Mouse (Mus musculus) liver, embryonic 14.5 days (tissue): ENCODE measurements around the gene Rasgrp2. TPM values are rescaled to one million over a fixed set of nuclear protein-coding genes. Genes with fewer than 3 reads are reported as not detected.

Experiments used
- ATAC-seq: fragments of 200-750 bp; cut with Nextera tagmentation; 2 replicates; pipeline ENCODE4 v1.8.0; 2017; ENCODE audit warnings: moderate number of reproducible peaks, mild to moderate bottlenecking, moderate library complexity; ENCODE audit not compliant: insufficient read depth
- DNase-seq, 3 experiments: peaks; one replicate each; pipeline ENCODE4 v3.0.0-alpha.2; 2012 to 2013; ENCODE audit warnings: low read depth in 3 of 3, low spot score in 3 of 3
- H3K27ac ChIP-seq: fragments of 300-500 bp; sonication (generic); 2 replicates; pipeline ENCODE4 v1.5.1; 2014; ENCODE audit warnings: moderate library complexity, mild to moderate bottlenecking, control low read depth, inconsistent platforms
- H3K27me3 ChIP-seq: fragments of 300-500 bp; sonication (generic); 2 replicates; pipeline ENCODE4 v1.6.1; 2014; ENCODE audit warnings: mild to moderate bottlenecking, low read length, moderate library complexity; ENCODE audit not compliant: control insufficient read depth, insufficient read depth
- H3K36me3 ChIP-seq: fragments of 300-500 bp; sonication (generic); replicated peaks from 2 replicates; pipeline ENCODE4 v1.6.1; 2014; ENCODE audit warnings: low read depth; ENCODE audit not compliant: control insufficient read depth, insufficient read depth
- H3K4me1 ChIP-seq, 2 experiments: fragments of 200-500 bp in 1 of 2; fragments of 300-500 bp in 1 of 2; sonication (generic) in 1 of 2; replicated peaks; 2 replicates each; pipeline ENCODE4 v1.6.1; 2012 to 2014; ENCODE audit warnings: antibody characterized with exemption in 1 of 2, inconsistent platforms in 1 of 2, low read length in 1 of 2; ENCODE audit not compliant: control insufficient read depth in 2 of 2, insufficient read depth in 2 of 2
- H3K4me2 ChIP-seq: fragments of 300-500 bp; sonication (generic); 2 replicates; pipeline ENCODE4 v1.6.1; 2014; ENCODE audit warnings: low read depth, mild to moderate bottlenecking, control low read depth, moderate library complexity
- H3K4me3 ChIP-seq, 2 experiments: fragments of 200-500 bp in 1 of 2; fragments of 300-500 bp in 1 of 2; sonication (generic) in 1 of 2; 2 replicates each; pipeline ENCODE4 v1.5.1; 2012 to 2014; ENCODE audit warnings: low read depth in 2 of 2, low read length in 2 of 2, mild to moderate bottlenecking in 2 of 2, control low read depth in 1 of 2, inconsistent platforms in 1 of 2, moderate library complexity in 1 of 2; ENCODE audit not compliant: insufficient read depth in 1 of 2
- H3K9ac ChIP-seq: fragments of 300-500 bp; sonication (generic); replicated peaks from 2 replicates; pipeline ENCODE4 v1.6.1; 2014; ENCODE audit warnings: mild to moderate bottlenecking, control low read depth, moderate library complexity
- H3K9me3 ChIP-seq: fragments of 300-500 bp; sonication (generic); 2 replicates; pipeline ENCODE4 v1.6.1; 2016; ENCODE audit warnings: low read length, mixed read lengths; ENCODE audit not compliant: control insufficient read depth
- CTCF ChIP-seq: IDR thresholded peaks from 2 replicates; pipeline ENCODE4 v1.5.1; 2016; ENCODE audit warnings: antibody characterized with exemption, low read depth, control low read depth
- EP300 ChIP-seq: IDR thresholded peaks from 2 replicates; pipeline ENCODE4 v1.6.1; 2016; ENCODE audit warnings: antibody characterized with exemption, low read depth
- WGBS: fragments of 180-500 bp; shearing (Covaris S2); extraction: QIAGEN DNeasy Blood & Tissue Kit; methylation state at CpG from one replicate; pipeline ENCODE4 v1.1.7; 2014; ENCODE audit not compliant: insufficient replicate concordance; 5-methylcytosine and 5-hydroxymethylcytosine counted together
- polyA plus RNA-seq, 2 experiments: library from polyadenylated mRNA; depleted of rRNA in 1 of 2; stranded (reverse) in 1 of 2; unstranded in 1 of 2; fragments of >200 nt; fragmentation: Nextera tagmentation in 1 of 2; extraction: Ambion mirVana in 1 of 2; gene quantifications; 2 replicates each; pipeline versions ENCODE4 v1.2.1 to v1.2.3; 2012 to 2014

Rasgrp2 gene
- polyA plus RNA-seq, 2 experiments, result 74.5 to 76.3 TPM

- Histone ChIP-seq H3K36me3 (peaks cover 71% of the 10 kb centered on the region), H3K9ac (no peak overlapping the region), H3K4me2 (no peak overlapping the region), H3K4me1 (no peaks in the 10 kb centered on the region), H3K4me3 (no peak overlapping the region), H3K9me3 (no peaks in the 10 kb centered on the region), H3K27ac (no peak overlapping the region), H3K27me3 (no peaks in the 10 kb centered on the region)
- no peak for DNase-seq
- 72% methylated on average over 2 of the region's 2 CpGs for WGBS
- TF ChIP-seq CTCF (no peak), EP300 (no peak)
- ATAC-seq, result no peak
These were observed 22.5 kb upstream of the Rasgrp2 start for GRCm38 (mm10) chr19:6376643-6377042.

- no peaks in the 10 kb centered on the region for H3K27me3 ChIP-seq
- TF ChIP-seq EP300 (no peak), CTCF (no peak)
- no peak overlapping the region for H3K4me2 ChIP-seq
- H3K9ac ChIP-seq, result no peak overlapping the region
- peaks cover 62% of the 10 kb centered on the region for H3K36me3 ChIP-seq
- no peaks in the 10 kb centered on the region for H3K9me3 ChIP-seq
- H3K4me1 ChIP-seq, result no peaks in the 10 kb centered on the region
- WGBS, result 81% methylated on average over 11 of the region's 11 CpGs
- H3K4me3 ChIP-seq, result no peak overlapping the region
- no peak overlapping the region for H3K27ac ChIP-seq
- DNase-seq (no peak), ATAC-seq (no peak)
These were observed 21.7 kb upstream of the Rasgrp2 start for GRCm38 (mm10) chr19:6377327-6378040.

DNA sequence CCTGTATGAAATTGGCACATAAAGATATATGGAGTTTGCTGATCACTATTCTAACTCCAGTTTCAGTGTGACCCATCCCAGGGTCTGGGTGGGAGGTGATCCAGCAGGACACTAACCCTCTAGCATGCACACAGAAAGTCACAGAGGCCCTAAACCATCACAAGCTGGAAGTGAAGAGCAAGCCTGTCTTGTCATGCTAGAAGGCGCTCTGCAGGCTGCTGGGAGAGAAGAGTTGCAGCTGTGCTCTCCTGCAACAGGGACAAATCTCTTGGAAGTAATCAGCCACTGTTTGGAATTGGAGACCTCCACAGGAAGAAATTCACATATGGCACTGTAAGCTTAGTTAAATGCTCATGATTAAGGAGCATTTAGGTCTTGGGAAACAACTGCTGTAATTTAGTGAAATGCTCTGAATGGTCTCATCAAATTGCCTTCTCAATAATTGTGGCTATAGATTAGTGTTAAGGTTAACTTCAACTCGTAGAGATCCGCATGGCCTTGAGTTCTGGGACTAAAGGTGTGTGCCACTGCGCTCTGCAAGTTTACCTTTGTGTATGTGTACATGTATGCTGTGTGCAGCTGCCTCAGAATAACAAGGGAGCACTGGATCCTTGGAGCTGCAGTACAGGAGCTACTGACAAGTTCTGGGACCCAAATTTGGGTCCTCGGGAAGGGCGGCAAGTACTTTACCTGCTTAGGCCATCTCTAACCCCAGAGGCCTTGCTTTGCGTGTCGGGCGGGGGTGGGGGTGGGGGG is 18.6 kb upstream of the Rasgrp2 start:
- Histone ChIP-seq H3K27ac (no peak overlapping the region), H3K4me2 (no peak overlapping the region), H3K9me3 (no peaks in the 10 kb centered on the region), H3K27me3 (no peaks in the 10 kb centered on the region), H3K9ac (no peak overlapping the region), H3K36me3 (peaks cover 32% of the 10 kb centered on the region), H3K4me3 (no peak overlapping the region), H3K4me1 (peaks cover 0 to 4% of the 10 kb centered on the region in 2 experiments; a peak in 2 of 4 replicates)
- no peak for ATAC-seq
- TF ChIP-seq EP300, result no peak
- no peak for DNase-seq
- WGBS, result 89% methylated on average over 9 of the region's 9 CpGs

GRCm38 (mm10) chr19:6381238-6381637 is 17.9 kb upstream of the Rasgrp2 start:
- no peak overlapping the region for H3K27ac ChIP-seq
- H3K36me3 ChIP-seq, result peaks cover 26% of the 10 kb centered on the region
- peaks cover 0 to 4% of the 10 kb centered on the region in 2 experiments; a peak in 2 of 4 replicates for H3K4me1 ChIP-seq
- H3K9ac ChIP-seq, result no peak overlapping the region
- ATAC-seq (no peak), DNase-seq (no peak)
- H3K4me2 ChIP-seq, result no peak overlapping the region
- TF ChIP-seq EP300 (no peak), CTCF (no peak)
- no peaks in the 10 kb centered on the region for H3K9me3 ChIP-seq
- no peaks in the 10 kb centered on the region for H3K27me3 ChIP-seq
- 93% methylated on average over 5 of the region's 5 CpGs for WGBS
- H3K4me3 ChIP-seq, result no peak overlapping the region

DNA sequence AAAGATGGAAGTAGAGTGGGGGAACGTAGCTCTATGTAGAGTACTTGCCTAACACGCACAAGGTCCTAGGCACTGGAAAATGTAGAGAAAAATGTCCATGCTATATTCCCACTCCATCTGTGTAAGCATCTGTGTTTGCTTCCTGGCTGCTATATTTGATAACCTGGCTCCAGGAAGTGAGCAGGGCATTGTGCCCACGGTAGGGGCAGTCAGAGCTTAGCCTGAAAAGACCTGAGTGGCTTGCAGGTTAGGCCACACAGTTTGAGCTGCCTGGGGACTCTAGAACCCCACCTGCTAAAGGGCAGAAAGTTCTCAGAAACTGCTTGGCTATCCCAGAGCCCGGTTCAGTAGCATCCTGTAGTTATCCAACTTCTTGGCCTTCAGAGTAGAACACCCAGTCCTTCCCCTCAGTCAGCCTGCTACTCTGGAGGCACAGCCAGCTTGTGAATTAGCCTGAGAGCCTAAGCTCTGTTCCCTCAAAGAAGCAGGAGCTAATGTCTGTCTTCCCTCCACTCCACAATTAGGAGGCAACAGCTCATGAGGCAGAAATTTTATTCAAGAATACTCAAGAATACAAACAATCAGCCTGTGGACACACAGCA is 16.7 kb upstream of the Rasgrp2 start:
- ATAC-seq, result no peak
- TF ChIP-seq EP300, result no peak
- TF ChIP-seq CTCF, result no peak
- Histone ChIP-seq H3K4me1 (peaks cover 0 to 4% of the 10 kb centered on the region in 2 experiments; a peak in 2 of 4 replicates), H3K9me3 (no peaks in the 10 kb centered on the region), H3K36me3 (peaks cover 14% of the 10 kb centered on the region), H3K27me3 (no peaks in the 10 kb centered on the region), H3K4me3 (no peak overlapping the region), H3K9ac (no peak overlapping the region), H3K27ac (no peak overlapping the region), H3K4me2 (no peak overlapping the region)
- no peak for DNase-seq
- WGBS, result 47% methylated on average over 4 of the region's 4 CpGs
